Mouse (Mus musculus): ENCODE measurements around the gene Gm21190. TPM values are rescaled to one million over a fixed set of nuclear protein-coding genes. Genes with fewer than 3 reads are reported as not detected.
"Not testable (repeated sequence)": the region's sequence is repeated elsewhere in the genome, so short reads cannot be mapped to it uniquely, and the experiment has no call there.

Gm21190 gene
- not detected in 2 replicates for polyA plus RNA-seq (2015; fragmentation: Nextera tagmentation; extraction: Ambion mirVana)

- H3K9ac ChIP-seq (replicated peaks; ENCODE audit: low read depth, low read length); H3K4me3 ChIP-seq (replicated peaks; ENCODE audit: low read length); H3K4me2 ChIP-seq (ENCODE audit: low read length); H3K4me1 ChIP-seq (replicated peaks; ENCODE audit: control insufficient read depth, insufficient read depth, low read length); ATAC-seq; H3K27me3 ChIP-seq (replicated peaks; ENCODE audit: control insufficient read depth, insufficient read depth, low read length); H3K9me3 ChIP-seq (ENCODE audit: control insufficient read depth, low read length); H3K36me3 ChIP-seq (ENCODE audit: control insufficient read depth, insufficient read depth); H3K27ac ChIP-seq (ENCODE audit: low read length): not testable (repeated sequence)
- no CpG with 5 or more reads among the region's 1 CpGs for WGBS
Observed at GRCm38 (mm10) chr5:15529122-15529521, at the start of gene Gm21190. Gene Gm21190 (minus strand): TSS chr5:15529222.

GRCm38 (mm10) chr5:15577033-15577432, 48.0 kb upstream of the Gm21190 start, which contains the start of gene Gm21083:
Gene Gm21083 (plus strand): TSS chr5:15577333.
- not testable (repeated sequence) for ATAC-seq; H3K4me2 ChIP-seq (ENCODE audit: low read length); H3K27me3 ChIP-seq (replicated peaks; ENCODE audit: control insufficient read depth, insufficient read depth, low read length); H3K9ac ChIP-seq (replicated peaks; ENCODE audit: low read depth, low read length); H3K4me3 ChIP-seq (replicated peaks; ENCODE audit: low read length); H3K27ac ChIP-seq (ENCODE audit: low read length); H3K4me1 ChIP-seq (replicated peaks; ENCODE audit: control insufficient read depth, insufficient read depth, low read length); H3K9me3 ChIP-seq (ENCODE audit: control insufficient read depth, low read length); H3K36me3 ChIP-seq (ENCODE audit: control insufficient read depth, insufficient read depth)
- WGBS = no CpG with 5 or more reads among the region's 1 CpGs

GRCm38 (mm10) chr5:15573735-15574134, 44.7 kb upstream of the Gm21190 start:
- not testable (repeated sequence) for ATAC-seq; H3K4me1 ChIP-seq (replicated peaks; ENCODE audit: control insufficient read depth, insufficient read depth, low read length); H3K27me3 ChIP-seq (replicated peaks; ENCODE audit: control insufficient read depth, insufficient read depth, low read length); H3K4me2 ChIP-seq (ENCODE audit: low read length); H3K4me3 ChIP-seq (replicated peaks; ENCODE audit: low read length); H3K9me3 ChIP-seq (ENCODE audit: control insufficient read depth, low read length); H3K9ac ChIP-seq (replicated peaks; ENCODE audit: low read depth, low read length); H3K27ac ChIP-seq (ENCODE audit: low read length); H3K36me3 ChIP-seq (ENCODE audit: control insufficient read depth, insufficient read depth)

- not testable (repeated sequence) for H3K27me3 ChIP-seq (replicated peaks; ENCODE audit: control insufficient read depth, insufficient read depth, low read length); H3K9me3 ChIP-seq (ENCODE audit: control insufficient read depth, low read length); H3K4me2 ChIP-seq (ENCODE audit: low read length); ATAC-seq; H3K9ac ChIP-seq (replicated peaks; ENCODE audit: low read depth, low read length); H3K36me3 ChIP-seq (ENCODE audit: control insufficient read depth, insufficient read depth); H3K27ac ChIP-seq (ENCODE audit: low read length); H3K4me1 ChIP-seq (replicated peaks; ENCODE audit: control insufficient read depth, insufficient read depth, low read length); H3K4me3 ChIP-seq (replicated peaks; ENCODE audit: low read length)
- 86% methylated on average over 3 of the region's 3 CpGs for WGBS
Observed at GRCm38 (mm10) chr5:15561425-15562264, 32.6 kb upstream of the Gm21190 start.

- H3K4me3 ChIP-seq (replicated peaks; ENCODE audit: low read length); H3K36me3 ChIP-seq (ENCODE audit: control insufficient read depth, insufficient read depth); H3K27me3 ChIP-seq (replicated peaks; ENCODE audit: control insufficient read depth, insufficient read depth, low read length); H3K4me2 ChIP-seq (ENCODE audit: low read length); ATAC-seq; H3K4me1 ChIP-seq (replicated peaks; ENCODE audit: control insufficient read depth, insufficient read depth, low read length); H3K27ac ChIP-seq (ENCODE audit: low read length); H3K9ac ChIP-seq (replicated peaks; ENCODE audit: low read depth, low read length); H3K9me3 ChIP-seq (ENCODE audit: control insufficient read depth, low read length): not testable (repeated sequence)
- 80% methylated on average over 1 of the region's 1 CpGs for WGBS
Observed at GRCm38 (mm10) chr5:15558654-15559053, 29.6 kb upstream of the Gm21190 start.

- not testable (repeated sequence) for H3K27ac ChIP-seq (ENCODE audit: low read length); H3K9ac ChIP-seq (replicated peaks; ENCODE audit: low read depth, low read length); H3K27me3 ChIP-seq (replicated peaks; ENCODE audit: control insufficient read depth, insufficient read depth, low read length); H3K4me3 ChIP-seq (replicated peaks; ENCODE audit: low read length); H3K36me3 ChIP-seq (ENCODE audit: control insufficient read depth, insufficient read depth); H3K4me2 ChIP-seq (ENCODE audit: low read length); ATAC-seq; H3K4me1 ChIP-seq (replicated peaks; ENCODE audit: control insufficient read depth, insufficient read depth, low read length); H3K9me3 ChIP-seq (ENCODE audit: control insufficient read depth, low read length)
- WGBS = 10% methylated on average over 3 of the region's 3 CpGs
Observed at GRCm38 (mm10) chr5:15549606-15550005, 20.6 kb upstream of the Gm21190 start.

GRCm38 (mm10) chr5:15549134-15549533, 20.1 kb upstream of the Gm21190 start:
- H3K36me3 ChIP-seq (ENCODE audit: control insufficient read depth, insufficient read depth); H3K27me3 ChIP-seq (replicated peaks; ENCODE audit: control insufficient read depth, insufficient read depth, low read length); ATAC-seq; H3K9me3 ChIP-seq (ENCODE audit: control insufficient read depth, low read length); H3K4me2 ChIP-seq (ENCODE audit: low read length); H3K27ac ChIP-seq (ENCODE audit: low read length); H3K9ac ChIP-seq (replicated peaks; ENCODE audit: low read depth, low read length); H3K4me1 ChIP-seq (replicated peaks; ENCODE audit: control insufficient read depth, insufficient read depth, low read length); H3K4me3 ChIP-seq (replicated peaks; ENCODE audit: low read length): not testable (repeated sequence)
- 33% methylated on average over 1 of the region's 1 CpGs for WGBS

- H3K4me2 ChIP-seq (ENCODE audit: low read length); H3K27ac ChIP-seq (ENCODE audit: low read length); H3K9ac ChIP-seq (replicated peaks; ENCODE audit: low read depth, low read length); H3K9me3 ChIP-seq (ENCODE audit: control insufficient read depth, low read length); ATAC-seq; H3K27me3 ChIP-seq (replicated peaks; ENCODE audit: control insufficient read depth, insufficient read depth, low read length); H3K4me1 ChIP-seq (replicated peaks; ENCODE audit: control insufficient read depth, insufficient read depth, low read length); H3K4me3 ChIP-seq (replicated peaks; ENCODE audit: low read length); H3K36me3 ChIP-seq (ENCODE audit: control insufficient read depth, insufficient read depth): not testable (repeated sequence)
- WGBS = 76% methylated on average over 6 of the region's 6 CpGs
Observed at GRCm38 (mm10) chr5:15548642-15549041, 19.6 kb upstream of the Gm21190 start.

GRCm38 (mm10) chr5:15522470-15522869, 6.6 kb downstream of the Gm21190 start:
- not testable (repeated sequence) for H3K27ac ChIP-seq (ENCODE audit: low read length); H3K4me1 ChIP-seq (replicated peaks; ENCODE audit: control insufficient read depth, insufficient read depth, low read length); H3K36me3 ChIP-seq (ENCODE audit: control insufficient read depth, insufficient read depth); ATAC-seq; H3K9ac ChIP-seq (replicated peaks; ENCODE audit: low read depth, low read length); H3K4me2 ChIP-seq (ENCODE audit: low read length); H3K4me3 ChIP-seq (replicated peaks; ENCODE audit: low read length); H3K27me3 ChIP-seq (replicated peaks; ENCODE audit: control insufficient read depth, insufficient read depth, low read length)
- H3K9me3 ChIP-seq (ENCODE audit: control insufficient read depth, low read length) = peaks cover 10% of the 10 kb centered on the region

GRCm38 (mm10) chr5:15522028-15522427, 7.0 kb downstream of the Gm21190 start:
- not testable (repeated sequence) for H3K4me1 ChIP-seq (replicated peaks; ENCODE audit: control insufficient read depth, insufficient read depth, low read length); H3K27me3 ChIP-seq (replicated peaks; ENCODE audit: control insufficient read depth, insufficient read depth, low read length); ATAC-seq; H3K9ac ChIP-seq (replicated peaks; ENCODE audit: low read depth, low read length); H3K27ac ChIP-seq (ENCODE audit: low read length); H3K9me3 ChIP-seq (ENCODE audit: control insufficient read depth, low read length); H3K4me2 ChIP-seq (ENCODE audit: low read length); H3K36me3 ChIP-seq (ENCODE audit: control insufficient read depth, insufficient read depth); H3K4me3 ChIP-seq (replicated peaks; ENCODE audit: low read length)
- WGBS = 32% methylated on average over 2 of the region's 2 CpGs

Data from forebrain, embryonic 16.5 days (tissue).